Mouse (Mus musculus) embryo, embryonic 9.5 days (tissue): ENCODE measurements around the gene Stambpl1.

Experiments used
- DNase-seq: peaks from one replicate; pipeline ENCODE4 v3.0.0-alpha.2; 2017; ENCODE audit errors: extremely low spot score

Stambpl1 gene

DNA sequence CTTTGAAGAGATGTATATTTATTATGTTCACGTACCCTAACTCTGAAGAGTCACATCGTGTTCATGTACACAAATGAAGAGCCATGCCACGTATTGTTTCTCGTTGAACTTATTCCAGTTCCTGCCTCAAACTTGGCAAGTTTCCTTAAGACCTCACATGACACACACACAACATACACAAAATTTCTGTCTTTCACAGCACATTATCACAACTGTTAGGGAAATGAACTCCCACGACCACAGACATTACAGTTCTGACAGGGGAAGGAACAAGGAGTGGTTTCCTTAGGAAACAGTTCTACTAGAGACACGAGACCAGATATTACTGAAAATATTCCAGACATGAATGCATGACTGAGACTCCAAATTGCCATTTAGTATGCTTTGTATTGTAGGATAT, 91.6 kb downstream of the Stambpl1 start:
- DNase-seq = no peak

DNA sequence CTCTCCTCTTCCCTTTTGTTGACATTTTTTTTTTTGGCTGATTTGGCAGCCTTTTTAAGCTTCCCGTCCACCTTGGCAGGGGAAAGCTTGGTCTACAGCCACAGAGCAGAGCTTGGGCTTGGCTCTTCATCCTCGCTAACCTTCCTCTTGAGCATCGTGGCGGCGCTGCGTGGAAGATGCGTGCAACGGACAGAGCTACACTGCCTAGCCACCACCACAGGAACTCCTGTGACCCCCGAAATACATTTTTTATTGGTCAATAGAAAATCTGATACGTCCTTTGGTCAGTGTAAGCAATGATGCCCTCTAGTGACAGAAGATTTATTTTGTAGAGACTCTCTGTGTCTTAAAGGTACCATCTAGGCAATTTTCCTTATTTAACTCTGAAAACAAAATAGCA, 92.4 kb downstream of the Stambpl1 start:
- DNase-seq = no peak

DNA sequence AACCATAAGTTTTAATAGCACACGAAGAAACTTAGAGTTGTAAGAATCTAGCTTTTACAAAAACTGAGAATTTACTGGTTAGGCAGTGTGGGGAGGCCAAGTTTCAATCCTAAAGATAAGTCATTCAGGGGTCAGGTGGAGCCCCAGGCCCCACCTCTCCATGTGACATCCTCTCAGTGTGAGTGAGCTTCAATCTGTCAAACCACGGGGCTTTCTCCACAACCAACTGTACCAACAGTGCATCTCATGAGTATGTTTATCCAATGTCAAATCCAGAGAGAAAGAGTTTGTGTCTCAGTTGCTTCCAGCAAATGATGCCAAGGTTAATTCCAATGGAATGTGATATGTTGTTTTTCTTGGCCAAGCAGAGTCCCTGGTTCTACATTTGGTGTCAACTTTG, 92.8 kb downstream of the Stambpl1 start:
- no peak for DNase-seq

DNA sequence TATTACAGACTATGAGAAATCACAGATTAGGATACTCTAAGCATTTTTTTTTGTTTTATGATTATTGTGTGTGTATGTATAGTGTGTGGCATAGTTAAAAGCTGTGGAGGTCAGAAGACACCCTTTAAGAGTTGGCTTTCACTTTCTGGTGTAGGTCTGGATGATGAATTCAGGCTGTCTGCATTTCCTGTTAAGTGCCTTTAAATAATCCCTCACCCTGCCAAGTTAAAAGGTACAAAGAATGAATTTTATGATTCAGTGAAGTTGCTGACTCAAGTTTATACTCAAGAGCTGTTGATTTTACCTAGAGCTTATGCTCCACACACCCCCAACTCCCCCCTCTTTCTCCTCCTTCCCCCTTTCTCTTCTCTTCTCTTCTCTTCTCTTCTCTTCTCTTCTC, 95.2 kb downstream of the Stambpl1 start:
- DNase-seq = no peak

DNA sequence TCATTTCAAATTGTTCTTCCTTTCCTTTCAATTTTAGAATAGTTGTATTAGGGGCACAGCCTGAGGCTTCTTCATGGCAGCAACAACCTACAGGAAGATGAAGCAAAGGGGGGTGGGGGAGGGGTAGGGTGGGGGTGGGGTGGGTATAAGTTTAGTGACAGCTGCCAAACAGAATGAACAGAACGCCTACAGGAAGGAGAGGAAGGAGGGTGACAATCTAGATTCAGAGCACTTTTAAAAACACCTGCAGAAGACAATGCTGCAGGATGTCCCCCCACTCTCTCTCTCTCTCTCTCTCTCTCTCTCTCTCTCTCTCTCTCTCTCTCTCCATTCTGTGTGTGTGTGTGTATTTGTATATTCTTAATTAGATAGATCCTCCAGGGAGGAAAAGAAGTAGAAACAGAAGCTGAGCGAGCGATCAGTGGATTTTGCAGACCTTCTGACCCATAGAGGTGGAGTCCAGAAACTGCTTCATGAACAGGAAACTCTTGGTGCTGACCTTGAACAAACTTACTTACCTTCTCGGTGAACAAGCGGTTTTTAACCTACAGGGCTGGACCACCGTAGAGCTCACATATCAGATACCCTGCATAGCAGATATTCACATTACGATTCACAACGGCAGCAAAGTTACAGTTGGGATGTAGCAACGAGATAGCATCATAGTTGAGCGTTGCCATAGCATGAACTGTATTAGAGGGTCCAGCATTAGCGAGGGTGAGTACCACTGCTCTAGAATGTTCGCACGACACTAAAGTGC, 95.8 kb downstream of the Stambpl1 start:
- DNase-seq = no peak

DNA sequence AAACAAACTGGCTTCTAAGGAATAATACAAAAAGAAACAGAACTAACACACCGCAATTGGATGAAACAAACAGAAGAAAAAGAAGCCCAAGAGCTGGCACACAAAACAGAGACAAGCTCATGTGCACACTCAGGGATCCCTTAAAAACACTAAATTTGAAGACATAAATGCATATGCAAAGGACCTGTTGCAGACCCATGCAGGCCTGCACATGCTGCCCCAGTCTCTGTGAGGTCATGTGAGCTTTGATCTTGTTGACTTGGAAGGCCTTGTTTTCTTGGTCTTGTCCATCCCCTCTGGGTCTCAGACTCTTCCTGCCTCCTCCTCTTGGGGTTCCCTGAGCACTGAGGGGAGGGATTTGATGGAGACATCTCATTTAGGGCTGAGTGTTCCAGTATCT, 96.7 kb downstream of the Stambpl1 start:
- DNase-seq = no peak
